Mouse (Mus musculus) cerebellum, adult 11-12 months (tissue): ENCODE data around the gene Zdhhc9.
"Not testable (repeated sequence)": the region's sequence is repeated elsewhere in the genome, so short reads cannot be mapped to it uniquely, and the experiment has no call there.

Experiments
- DNase-seq: peaks from one replicate; pipeline ENCODE4 v3.0.0; 2022

Gene Zdhhc9

DNA sequence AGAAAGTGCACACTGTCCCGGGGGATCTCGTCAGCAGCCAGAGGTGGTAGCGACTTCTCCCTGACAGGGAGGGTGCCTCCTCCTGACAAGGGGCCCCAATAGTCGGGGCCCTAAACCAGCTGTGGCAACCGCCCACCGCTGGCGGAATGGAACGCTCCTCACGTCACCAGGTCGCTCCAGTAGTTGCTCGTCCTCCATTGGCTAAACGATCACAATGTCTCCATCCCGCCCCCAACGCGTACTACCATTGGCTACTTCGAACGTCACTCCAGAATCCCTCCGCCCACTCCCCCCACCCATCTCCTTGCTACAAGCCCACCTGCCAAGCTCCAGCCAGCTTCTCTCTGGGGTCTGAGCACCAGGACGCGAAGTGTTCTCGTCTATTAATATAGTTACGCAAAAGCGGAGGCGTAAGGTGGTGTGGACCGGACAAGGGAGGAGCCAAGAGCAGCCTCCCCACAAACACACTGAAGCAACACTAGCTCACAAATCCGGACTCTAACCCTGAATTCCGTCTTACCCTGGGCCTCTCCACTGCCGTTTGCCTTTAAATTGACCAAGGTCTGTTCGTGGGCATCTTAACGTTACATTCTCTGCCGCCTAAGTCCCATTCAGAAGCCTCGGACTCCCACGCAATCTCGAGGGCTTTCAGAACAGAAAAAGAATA lies at the start of gene Zdhhc9:
Zdhhc9 (minus strand) TSS at position 360 of the 667 bp plus-strand sequence.
- DNase-seq = peak; percentile 82

DNA sequence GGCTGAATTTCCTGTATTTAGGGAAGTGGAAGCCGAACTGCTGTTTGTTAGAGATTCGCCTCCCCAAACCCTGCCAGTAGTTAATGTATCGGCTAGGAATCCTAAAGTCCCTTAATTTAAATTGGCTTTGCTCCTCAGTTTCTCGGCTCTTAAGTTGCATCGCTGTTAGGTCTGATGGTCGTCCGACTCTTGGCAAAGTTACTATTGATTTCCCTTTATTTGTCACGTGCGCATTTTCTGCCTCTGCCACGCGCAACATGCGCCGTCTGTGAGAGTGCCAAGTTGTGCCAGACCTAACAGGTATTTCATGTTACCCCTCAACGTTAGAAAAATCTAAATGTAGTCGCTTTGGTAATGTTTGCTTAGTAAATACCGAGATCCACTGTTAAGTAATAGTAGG lies 48.3 kb upstream of the Zdhhc9 start:
- peak; percentile 20 for DNase-seq

DNA sequence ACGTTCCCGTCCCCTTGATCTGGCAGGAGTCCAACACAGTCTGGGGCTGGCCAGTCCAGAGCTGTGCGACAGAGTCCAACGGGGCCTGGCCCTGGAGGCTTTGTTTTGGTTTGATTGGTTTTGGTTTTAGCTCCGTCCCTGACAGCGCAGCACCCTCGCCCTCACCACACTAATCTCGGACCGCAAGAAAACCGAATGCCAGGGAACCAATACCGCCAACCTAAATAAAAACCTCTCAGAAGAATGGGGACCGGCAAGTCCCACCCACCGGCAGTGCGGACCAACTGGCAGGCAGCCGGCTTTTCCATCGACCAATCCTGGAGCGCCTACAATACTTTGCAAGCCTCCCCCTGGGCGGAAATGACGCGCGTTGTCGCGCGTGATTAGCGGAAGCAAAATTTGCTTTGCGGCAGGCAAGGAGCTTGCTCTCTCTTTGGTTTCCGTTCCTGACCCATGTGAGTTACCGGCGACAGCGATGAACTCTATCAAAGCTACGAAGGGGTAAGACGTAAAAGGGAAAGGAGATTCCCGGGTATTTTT lies 47.9 kb upstream of the Zdhhc9 start, which contains the start of gene Utp14a:
Utp14a (plus strand) TSS at position 395 of the 540 bp plus-strand sequence.
- DNase-seq = peak; percentile 95

DNA sequence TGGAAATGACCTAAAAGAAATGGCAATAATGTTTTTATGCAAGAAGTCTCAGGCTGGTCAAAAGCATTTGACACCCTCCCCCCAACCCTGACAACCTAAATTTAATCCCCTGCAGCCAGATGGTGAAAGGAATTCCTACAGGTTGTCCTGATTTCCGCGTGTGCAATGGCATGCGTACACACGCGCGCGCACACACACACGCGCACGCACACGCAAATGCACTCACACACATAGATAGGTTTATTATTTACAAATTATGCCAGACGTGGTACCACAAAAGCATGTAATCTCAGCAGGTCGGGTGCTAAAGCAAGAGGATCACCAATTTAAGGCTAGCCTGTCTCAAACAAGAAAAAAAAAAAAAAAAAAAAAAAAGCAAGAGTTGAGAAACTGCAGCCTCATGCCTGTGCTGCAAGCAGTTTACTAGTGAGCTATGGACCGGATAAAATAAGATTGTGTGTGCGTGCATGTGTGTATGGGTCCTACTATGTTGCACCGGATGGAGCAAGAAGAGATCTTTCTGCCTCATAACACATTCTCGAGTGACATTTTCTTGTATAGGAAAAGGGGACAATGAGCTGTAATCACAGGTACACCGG lies 47.3 kb upstream of the Zdhhc9 start:
- peak; percentile 33 for DNase-seq

DNA sequence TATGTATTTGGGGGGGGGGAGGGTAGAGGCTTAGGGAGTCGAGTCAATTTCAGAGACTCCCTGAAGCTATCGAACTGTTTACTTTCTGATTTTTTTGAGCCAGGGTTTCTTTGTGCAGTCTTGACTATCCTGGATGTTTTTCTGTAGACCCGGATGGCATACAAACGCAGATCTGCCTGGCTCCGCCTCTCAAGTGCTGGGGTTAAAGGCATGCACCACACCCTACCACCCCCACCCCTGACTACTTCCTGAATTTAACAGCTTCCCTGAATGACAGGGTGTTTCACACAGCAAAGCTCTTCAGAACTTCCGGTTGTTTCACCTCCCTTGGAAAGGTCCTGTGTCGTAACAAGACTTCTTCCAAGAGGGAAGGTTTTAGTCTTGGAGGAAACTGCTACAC lies 25.7 kb upstream of the Zdhhc9 start:
- DNase-seq = no peak

DNA sequence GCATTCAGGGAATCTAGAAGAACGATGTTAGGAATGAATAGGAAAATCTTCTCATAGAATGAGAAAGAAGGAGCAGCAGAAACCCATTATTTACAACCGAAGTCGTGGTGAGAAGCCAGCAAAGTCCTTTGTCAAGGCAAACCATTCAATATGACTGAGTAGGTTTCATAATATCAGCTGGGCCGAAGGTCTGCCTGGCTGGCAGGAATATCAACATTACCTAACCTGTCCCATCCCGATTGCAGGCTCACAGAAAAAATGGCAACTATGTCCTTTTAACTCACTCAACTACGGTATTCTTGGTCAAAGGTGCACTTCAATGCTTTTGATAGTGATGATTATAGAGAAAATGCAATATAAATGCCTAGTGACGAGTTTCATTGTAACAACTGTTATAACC lies 17.5 kb upstream of the Zdhhc9 start:
- no peak for DNase-seq

DNA sequence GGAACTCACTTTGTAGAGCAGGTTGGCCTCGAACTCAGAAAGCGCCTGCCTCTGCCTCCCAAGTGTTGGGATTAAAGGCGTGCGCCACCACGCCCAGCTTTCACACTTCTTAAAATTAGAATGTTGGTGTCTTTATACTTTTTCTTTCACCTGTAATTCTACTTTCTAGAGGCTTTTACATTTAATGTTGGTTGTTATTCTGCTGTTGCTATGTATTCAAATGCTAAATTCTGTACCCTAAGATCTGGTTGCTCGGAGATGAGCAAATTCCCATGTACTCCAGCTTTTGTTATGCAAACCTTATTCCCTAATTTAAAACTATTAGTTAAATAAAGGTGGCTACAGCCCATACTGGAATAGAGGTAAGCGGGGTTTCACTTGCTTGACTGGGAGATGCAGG lies 14.0 kb upstream of the Zdhhc9 start:
- no peak for DNase-seq

DNA sequence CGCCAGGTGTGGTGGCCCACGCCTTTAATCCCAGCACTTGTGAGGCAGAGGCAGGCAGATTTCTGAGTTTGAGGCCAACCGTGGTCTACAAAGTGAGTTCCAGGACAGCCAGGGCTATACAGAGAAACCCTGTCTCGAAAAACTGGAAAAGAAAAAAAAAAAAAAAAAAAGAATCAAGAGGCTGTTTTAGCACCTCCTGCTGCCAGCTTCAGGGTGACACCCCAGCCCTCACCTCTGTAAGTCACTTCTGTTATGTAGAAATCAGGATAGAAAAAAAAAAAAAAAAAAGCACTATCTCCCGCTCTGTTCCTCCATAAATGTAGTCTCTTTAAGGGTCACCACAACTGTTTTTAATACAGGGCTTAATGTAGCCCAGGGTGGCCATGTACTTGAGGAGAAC lies 10.8 kb upstream of the Zdhhc9 start:
- DNase-seq = no peak

DNA sequence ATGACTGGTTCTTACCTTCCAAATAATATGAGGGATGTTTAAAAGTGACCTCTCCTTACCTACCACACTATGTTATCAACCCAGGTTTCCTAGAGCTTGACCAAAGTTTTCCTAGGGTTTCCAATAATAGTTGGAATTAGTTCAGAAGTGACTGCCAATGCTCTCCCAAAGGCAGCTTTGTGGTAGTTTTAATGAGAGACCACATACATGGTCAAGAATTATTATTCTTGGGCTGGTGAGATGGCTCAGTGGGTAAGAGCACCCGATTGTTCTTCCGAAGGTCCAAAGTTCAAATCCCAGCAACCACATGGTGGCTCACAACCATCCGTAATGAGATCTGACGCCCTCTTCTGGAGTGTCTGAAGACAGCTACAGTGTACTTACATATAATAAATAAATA lies 1.1 kb upstream of the Zdhhc9 start:
- DNase-seq = not testable (repeated sequence)

DNA sequence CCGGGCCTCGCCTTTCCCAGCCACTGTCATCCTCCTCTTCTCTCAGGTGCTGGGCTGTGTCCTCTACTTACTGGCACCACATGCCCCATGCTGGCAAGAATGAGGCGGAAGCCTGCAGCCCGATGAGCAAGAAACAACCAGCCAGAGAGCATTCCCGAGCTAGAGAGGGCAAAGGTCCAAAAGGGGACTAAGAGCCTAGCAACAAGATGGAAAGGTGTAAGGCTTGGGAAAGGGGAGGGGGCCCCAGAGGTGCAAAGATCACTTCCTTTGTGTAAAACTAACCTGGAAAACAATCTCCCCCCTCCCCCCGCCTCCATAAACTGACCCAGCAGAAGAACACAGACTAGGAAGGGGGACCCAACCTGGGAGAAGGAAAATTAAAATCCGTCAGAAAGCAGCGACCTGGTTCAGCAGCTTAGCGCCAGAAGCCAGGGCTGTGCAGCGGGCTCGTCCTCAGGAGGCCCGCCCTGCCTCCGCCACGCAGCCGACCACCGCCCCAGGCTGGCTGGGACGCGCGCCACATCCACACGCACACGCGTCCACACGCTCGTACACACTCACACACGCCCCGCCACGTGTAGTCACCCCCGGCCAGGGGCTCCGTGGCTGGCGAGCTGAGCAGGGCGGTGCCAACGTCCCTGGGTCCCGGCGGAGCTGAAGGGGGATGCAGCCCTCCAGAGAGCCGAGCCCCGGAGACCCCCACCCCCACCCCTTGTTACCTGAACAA lies 754 bp downstream of the Zdhhc9 start:
- DNase-seq = peak; percentile 58

DNA sequence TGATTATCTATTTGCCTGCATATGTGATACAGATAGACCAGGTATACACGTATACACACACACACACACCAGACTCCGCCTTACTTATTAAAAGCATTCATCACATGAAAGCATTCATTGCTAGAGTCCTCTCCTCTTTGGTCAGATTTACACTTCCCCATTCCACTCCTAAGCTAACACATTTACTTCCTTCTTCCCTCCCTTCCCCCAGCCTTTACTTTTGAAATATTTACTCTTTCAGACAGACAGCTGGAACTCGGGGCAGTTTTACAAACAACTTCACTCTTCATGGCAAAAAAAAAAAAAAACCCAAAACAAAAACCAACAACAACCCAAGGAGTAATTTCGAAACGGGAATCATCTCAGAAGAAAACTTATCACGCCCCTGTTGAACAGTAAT lies 4.2 kb downstream of the Zdhhc9 start:
- DNase-seq = no peak

DNA sequence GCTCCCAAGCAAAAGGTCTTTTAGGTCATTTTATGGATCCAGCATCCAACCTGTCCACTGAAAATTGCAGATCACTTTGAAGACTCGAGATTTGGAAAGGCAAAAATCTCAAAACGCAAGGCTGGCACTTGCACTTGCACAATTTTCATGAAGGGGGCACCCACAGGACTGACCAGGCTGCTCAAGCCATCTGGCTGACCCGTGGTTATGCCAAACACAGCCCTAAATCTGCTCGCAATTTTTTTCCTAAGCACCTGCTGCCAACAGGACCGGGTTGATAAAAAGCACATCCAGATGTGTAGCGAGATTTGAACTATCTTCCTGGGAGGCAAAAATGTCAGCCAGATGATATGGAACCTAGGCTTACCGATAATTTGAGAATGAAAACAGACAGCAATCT lies 4.9 kb downstream of the Zdhhc9 start:
- peak; percentile 47 for DNase-seq

DNA sequence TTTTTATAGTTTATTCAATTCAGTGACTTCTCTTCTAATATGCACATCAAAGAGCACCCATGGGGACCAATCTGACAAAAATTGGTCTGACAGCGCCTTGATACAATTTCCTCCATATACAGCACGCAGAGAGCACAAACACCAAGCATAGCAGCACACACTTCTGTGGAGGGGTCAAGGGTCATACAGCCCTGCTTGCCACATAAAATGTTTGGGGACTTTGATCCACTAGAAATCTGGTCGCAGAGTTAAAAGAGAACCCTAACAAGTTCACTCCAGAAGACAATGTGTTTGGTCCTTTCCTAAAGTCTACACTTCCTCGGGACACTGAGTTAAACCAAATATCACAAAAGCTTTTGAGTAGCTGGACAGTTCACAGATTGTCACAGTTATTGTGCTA lies 5.7 kb downstream of the Zdhhc9 start:
- DNase-seq = no peak

DNA sequence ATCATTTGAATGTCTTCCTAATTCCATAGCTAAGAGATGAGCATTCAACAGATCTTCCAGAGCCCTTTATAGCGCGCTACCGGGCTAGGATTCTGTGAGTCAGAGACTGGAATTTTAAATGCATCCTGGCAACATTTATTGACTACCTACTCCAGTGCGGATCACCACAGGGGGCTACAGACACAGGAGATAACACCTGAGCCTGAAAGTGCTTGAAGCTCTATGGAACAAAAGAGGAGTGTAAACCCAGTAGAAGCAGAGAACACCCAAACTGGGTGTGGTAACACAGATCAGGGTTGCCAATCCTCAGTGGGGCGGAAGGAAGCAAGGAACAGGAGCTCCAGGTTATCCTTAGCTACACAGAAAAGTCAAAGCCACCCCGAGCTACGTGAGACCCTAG lies 6.2 kb downstream of the Zdhhc9 start:
- no peak for DNase-seq

DNA sequence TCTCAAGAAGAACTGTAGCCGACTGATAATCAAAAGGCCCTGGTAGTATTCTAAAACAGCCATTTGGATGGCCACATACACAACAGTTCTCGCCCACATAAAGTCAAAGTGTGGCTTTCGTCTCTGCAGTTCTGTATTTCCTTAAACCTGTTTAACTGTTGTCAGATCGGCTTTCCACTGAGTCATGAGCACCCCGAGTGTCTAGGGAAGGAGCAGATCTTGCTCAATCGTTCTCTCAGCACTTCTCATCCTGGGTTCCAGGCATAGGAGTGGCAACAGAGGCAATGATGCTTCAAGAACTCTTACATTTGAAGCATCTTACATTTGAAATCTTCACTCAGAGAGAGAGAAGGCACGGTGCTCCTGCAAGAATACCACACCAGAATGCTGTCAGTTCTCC lies 6.7 kb downstream of the Zdhhc9 start:
- no peak for DNase-seq

DNA sequence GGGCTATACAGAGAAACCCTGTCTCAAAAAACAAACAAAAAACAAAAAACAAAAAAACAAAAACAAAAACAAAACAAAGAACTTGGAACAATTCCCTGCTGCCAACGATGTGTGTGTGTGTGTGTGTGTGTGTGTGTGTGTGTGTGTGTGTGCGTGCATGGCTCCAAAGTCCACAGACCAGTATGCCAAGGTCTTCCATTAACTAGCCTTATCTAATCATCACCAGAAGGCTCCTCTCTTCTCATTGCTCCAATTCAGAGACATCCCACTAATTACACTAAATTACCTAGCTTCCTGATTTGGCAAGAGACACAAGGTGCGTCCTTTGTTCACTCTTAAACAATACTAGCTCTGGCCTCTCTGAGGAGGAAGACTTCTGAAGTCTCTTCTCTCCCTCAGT lies 8.0 kb downstream of the Zdhhc9 start:
- DNase-seq = no peak

DNA sequence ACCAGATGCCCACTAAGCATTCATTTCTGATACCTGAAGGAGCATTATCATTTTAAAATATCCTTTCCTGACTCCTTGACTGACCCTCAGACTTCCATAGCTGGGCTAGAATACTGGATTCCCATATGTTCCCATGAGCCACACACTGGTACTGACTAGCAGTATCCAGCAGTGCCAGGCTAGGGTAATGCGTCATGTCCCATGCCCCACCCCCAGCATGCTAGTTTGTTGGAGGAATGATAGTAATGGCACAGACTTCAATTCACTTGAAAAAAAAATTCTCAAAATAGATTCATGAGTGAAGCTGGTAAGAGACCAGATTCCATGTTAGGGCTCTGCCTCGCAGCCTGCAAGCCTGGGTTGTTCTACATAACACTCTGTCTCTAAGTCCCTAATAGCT lies 9.7 kb downstream of the Zdhhc9 start:
- DNase-seq = no peak

DNA sequence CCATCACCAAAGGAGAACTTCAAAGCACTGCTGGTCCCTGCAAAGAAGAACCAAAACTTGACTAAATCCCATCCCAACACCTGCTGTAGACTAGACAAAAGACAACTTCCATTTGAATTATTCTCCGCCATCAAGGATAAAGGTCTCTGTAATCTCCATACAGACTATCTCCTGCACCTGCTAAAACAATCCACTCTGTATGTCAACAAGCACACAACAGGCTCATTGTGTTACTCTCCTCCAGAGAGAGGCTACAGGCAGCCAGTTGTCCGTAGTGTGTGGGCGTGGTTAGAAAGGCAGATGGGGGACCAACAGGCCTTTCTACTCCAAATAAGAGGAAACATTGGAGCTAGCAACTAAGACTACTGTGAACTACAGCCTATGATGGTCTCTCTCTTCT lies 10.8 kb downstream of the Zdhhc9 start:
- no peak for DNase-seq

DNA sequence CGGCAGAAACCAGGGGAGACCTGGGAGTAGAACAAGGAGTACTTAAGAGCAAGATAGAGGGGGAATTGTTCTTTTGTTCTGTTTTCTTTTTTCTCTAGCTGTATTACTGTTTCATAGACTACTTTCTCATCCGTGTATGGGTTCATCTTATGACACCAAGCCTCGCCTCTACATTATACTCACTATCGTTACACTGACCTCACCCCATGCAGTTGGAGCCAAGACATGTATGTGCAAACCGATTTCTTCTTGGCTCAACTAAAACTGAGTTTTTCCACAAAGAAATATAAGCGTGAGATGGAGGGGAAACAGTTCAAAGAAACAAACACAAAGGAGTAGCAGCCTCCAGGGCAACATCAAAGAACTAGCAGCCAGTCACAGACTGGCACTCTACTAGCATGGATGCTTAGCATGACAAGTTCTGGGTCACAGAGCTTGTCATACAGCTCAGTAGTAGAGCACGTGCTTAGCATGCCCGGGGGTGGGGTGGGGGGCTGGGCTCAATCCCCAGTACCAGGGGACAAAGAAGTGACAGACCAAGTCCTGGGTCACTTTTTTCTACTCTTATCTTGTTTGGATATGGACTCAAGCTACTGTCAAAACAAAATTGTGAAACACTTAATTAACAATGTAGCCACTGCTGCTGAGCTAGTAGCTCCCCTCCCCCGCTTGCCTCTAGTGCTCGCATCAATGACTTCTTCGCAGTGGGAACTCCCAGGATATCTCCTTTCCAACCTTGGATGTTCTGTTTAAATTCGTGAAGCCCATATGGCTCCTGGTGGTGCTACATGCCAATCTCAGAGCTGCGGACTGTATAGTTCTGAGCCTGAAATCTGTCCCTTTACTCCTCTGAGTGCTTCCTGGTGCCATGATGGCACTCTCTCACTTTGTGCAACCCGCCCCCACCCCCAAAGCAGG lies 15.2 kb downstream of the Zdhhc9 start:
- DNase-seq = no peak

DNA sequence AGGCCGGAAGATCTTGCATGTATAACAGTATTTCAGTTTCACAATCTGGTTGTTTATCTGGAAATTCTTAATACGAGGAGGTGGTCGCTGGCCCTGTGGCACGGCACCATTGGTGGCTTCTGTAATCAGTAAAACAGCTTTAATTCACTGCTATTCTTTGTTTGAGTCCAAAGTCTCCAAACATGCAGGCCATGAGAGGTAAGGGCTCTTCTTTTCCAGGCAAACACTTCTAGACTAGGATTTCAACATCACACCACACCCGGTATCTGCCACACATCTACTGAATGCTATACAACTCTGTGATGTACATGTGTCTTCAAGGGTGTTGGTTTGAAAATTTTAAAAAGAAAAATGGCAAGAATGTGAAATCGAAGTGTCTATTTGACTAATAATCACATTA lies 17.4 kb downstream of the Zdhhc9 start:
- no peak for DNase-seq

DNA sequence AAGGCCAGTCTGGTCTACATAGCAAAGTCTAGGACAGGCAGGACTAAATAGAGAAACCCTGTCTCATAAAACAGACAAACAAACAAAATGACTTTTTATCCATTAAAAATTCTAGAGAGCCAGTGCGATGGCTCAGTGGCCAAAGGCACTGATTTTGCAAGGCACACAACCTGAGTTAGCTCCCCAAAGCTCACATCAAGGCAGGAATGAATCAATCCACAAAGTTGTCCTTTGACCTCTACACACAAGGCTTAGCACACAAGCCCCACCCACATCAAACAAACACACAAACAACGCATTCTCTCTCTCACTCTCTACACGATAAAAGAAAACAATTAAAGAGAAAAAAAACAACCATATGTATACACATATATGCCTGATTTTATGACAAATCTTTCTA lies 24.0 kb downstream of the Zdhhc9 start:
- DNase-seq = no peak

DNA sequence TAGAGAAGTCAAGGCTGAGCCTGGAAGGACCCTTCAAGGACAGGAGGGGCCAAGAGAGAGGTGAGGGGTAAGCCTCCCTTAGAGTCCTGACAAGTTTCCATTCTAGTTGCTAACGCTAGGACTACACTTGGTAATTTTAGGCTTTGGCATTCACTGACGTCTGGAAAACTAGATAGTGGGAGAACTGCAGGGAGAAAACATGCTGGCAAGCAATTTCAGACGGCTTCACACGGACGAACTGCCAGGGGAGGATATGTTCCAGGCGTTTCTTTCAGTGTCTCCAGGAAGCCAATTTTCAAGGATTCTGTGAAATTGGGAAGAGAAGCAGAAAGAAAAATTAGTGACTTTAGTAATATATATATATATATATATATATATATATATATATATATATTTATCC lies 26.8 kb downstream of the Zdhhc9 start:
- DNase-seq = no peak

DNA sequence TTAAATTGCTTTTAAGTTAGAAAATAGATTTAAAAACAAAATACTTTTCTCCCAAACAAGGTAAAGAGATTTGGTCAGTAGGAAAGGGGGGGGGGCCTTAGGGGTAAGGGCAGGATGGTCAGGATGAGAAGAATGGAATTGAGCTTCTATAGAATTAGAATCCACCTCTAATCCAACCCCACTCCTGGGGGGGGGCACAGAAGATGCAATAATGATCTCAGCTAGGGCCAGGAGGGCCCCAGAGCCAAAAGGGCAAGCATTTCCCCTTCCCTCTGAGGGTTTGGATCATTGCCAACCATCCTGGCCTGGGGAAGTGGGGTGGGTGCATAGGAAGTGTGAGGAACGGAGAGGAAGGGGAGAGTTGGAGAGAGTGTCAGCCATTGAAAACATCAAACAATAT lies 38.3 kb downstream of the Zdhhc9 start:
- DNase-seq = no peak
